Mouse (Mus musculus) bone marrow, adult 2 months (tissue): ENCODE data around the gene Casz1. TPM values are rescaled to one million over a fixed set of nuclear protein-coding genes. Genes with fewer than 3 reads are reported as not detected.

Source experiments
- H3K27ac ChIP-seq: fragments of 200-500 bp; 2 replicates; pipeline ENCODE4 v1.5.1; 2012; ENCODE audit warnings: low read depth, mild to moderate bottlenecking, control low read depth, inconsistent platforms, low read length; ENCODE audit not compliant: control insufficient read depth, poor library complexity, insufficient read depth
- H3K4me1 ChIP-seq: fragments of 200-500 bp; 2 replicates; pipeline ENCODE4 v1.6.1; 2011; ENCODE audit warnings: low read length; ENCODE audit not compliant: control insufficient read depth, insufficient read depth
- H3K4me3 ChIP-seq: fragments of 200-500 bp; replicated peaks from 2 replicates; pipeline ENCODE3; 2011; ENCODE audit warnings: mild to moderate bottlenecking, low read depth, low read length, control low read depth; ENCODE audit not compliant: control insufficient read depth
- CTCF ChIP-seq: fragments of 200-500 bp; IDR thresholded peaks from 2 replicates; pipeline ENCODE4 v1.5.1; 2011; ENCODE audit warnings: low read length, control low read depth; ENCODE audit not compliant: control insufficient read depth, insufficient read depth
- POLR2A ChIP-seq: fragments of 200-500 bp; IDR thresholded peaks from 2 replicates; pipeline ENCODE4 v1.6.1; 2011; ENCODE audit warnings: low read depth, mild to moderate bottlenecking, control low read depth, low read length, borderline replicate concordance; ENCODE audit not compliant: control insufficient read depth
- WGBS: fragments of 180-500 bp; shearing (Covaris S2); methylation state at CpG from one replicate; pipeline ENCODE4 v1.1.7; 2018; 5-methylcytosine and 5-hydroxymethylcytosine counted together
- polyA plus RNA-seq: library from polyadenylated mRNA; stranded (reverse); fragments of >200 nt; gene quantifications from 2 replicates; pipeline ENCODE4 v1.2.4, GENCODE M21; 2011; ENCODE audit warnings: low replicate concordance; ENCODE audit not compliant: missing spikeins, insufficient read depth, insufficient read length

The Casz1 gene
- polyA plus RNA-seq, 1 experiment: 2.7 TPM

DNA sequence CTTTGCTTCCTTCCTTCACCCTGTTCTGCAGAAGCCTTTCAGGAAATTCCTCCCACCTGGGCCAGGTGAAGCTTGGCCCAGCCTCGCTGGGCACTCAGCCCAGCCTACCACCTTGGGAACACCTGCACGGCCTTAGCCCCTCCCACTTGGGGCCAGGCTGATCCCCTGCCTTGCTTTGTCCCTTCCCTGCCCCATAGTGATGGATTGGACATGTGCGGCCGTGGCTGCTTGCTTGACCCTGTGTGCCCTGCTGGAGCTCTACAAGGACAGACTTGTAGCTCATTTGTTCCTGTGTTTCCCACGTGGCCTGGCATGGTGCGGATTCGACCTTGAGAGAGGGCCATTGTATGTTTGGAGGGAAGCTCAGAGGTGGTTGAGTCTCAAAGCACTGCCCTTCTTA is 54.0 kb downstream of the Casz1 start:
- Histone ChIP-seq H3K27ac (no peak overlapping the region), H3K4me1 (no peaks in the 10 kb centered on the region), H3K4me3 (no peak overlapping the region)
- WGBS: 70% methylated on average over 7 of the region's 7 CpGs
- TF ChIP-seq POLR2A: no peak

DNA sequence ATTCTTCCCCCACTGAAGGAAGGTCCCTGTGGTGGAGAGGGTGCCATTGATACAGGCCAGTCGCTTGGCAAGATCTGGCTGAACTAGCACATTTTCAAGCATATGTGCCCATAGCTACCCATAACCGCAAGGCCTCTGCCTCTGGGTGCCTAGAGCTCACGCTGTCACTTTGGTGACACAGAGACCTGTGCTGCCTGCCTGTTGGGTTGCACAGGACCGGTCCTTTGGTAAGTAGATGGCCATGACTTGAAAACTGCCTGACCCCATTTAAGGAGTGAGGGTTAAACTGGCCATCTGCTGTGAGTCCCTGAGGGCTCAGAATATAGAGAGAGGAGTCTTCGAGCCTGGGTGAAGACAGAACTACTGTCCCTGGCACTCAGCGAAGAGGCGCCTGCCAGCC is 55.2 kb downstream of the Casz1 start:
- Histone ChIP-seq H3K27ac (no peak overlapping the region), H3K4me3 (no peak overlapping the region), H3K4me1 (no peaks in the 10 kb centered on the region)
- 70% methylated on average over 7 of the region's 7 CpGs for WGBS
- no peak for TF ChIP-seq POLR2A
- no peak for TF ChIP-seq CTCF

GRCm38 (mm10) chr4:148859906-148860491 is 55.8 kb downstream of the Casz1 start:
- Histone ChIP-seq H3K27ac (no peak overlapping the region), H3K4me3 (no peak overlapping the region), H3K4me1 (no peaks in the 10 kb centered on the region)
- no peak for TF ChIP-seq POLR2A
- no peak for TF ChIP-seq CTCF
- WGBS: 18% methylated on average over 27 of the region's 27 CpGs

GRCm38 (mm10) chr4:148860636-148861035 is 56.4 kb downstream of the Casz1 start:
- H3K27ac ChIP-seq: no peak overlapping the region
- TF ChIP-seq POLR2A (no peak), CTCF (no peak)
- no peaks in the 10 kb centered on the region for H3K4me1 ChIP-seq
- no peak overlapping the region for H3K4me3 ChIP-seq
- 71% methylated on average over 7 of the region's 7 CpGs for WGBS

- Histone ChIP-seq H3K27ac (no peak overlapping the region), H3K4me1 (no peaks in the 10 kb centered on the region), H3K4me3 (no peak overlapping the region)
- 43% methylated on average over 12 of the region's 12 CpGs for WGBS
- TF ChIP-seq CTCF: no peak
- TF ChIP-seq POLR2A: no peak
Observed at GRCm38 (mm10) chr4:148866812-148867470, 62.7 kb downstream of the Casz1 start.

GRCm38 (mm10) chr4:148867721-148868397 is 63.6 kb downstream of the Casz1 start:
- H3K4me1 ChIP-seq: no peaks in the 10 kb centered on the region
- no peak for TF ChIP-seq POLR2A
- TF ChIP-seq CTCF: no peak
- no peak overlapping the region for H3K4me3 ChIP-seq
- no peak overlapping the region for H3K27ac ChIP-seq
- WGBS: 75% methylated on average over 11 of the region's 11 CpGs

DNA sequence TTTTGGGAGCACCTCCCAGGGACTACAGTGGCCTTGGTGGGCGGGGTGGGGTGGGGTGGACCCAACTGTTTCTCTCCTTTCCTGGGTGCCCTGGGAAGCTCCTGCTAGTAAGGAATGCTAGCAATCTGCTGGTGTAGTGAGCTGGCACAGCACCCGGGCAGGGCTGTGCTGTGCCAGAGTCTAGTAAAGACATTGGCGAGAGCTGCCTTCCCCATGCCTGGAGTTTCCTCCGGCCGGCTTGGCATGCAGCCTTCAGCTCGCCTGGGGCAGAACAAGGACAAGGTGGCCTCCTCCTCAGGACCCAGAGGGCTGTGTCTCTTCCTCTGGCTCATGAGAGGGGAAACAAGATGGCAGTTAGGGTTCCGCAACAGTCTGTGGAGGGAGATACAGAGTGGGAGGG is 65.3 kb downstream of the Casz1 start:
- TF ChIP-seq CTCF (no peak), POLR2A (no peak)
- Histone ChIP-seq H3K4me3 (no peak overlapping the region), H3K4me1 (no peaks in the 10 kb centered on the region), H3K27ac (no peak overlapping the region)
- 75% methylated on average over 7 of the region's 7 CpGs for WGBS

DNA sequence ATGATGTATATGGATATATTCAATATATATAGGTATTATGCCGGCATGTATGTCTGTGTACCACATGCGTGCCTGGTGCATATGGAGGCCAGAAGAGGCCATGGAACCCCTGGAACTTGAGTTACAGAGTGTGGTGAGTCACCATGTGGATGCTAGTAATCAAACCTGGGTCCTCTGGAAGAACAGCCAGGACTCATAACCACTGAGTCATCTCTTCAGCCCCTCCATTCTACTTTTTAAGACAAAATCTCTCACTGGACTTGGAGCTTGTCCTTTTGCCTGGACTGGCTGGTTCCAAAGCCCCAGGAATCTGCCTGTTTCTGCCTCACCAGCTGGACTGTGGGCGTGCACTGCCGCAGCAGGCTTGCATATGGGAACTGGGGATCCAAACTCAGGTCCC is 66.3 kb downstream of the Casz1 start:
- 91% methylated on average over 4 of the region's 4 CpGs for WGBS
- TF ChIP-seq CTCF (no peak), POLR2A (no peak)
- Histone ChIP-seq H3K27ac (no peak overlapping the region), H3K4me3 (no peak overlapping the region), H3K4me1 (no peaks in the 10 kb centered on the region)
